Mouse (Mus musculus) layer of hippocampus, adult 18-20 months (tissue): Measurements from ENCODE around the gene Gm5447. TPM values are rescaled to one million over a fixed set of nuclear protein-coding genes. Genes with fewer than 3 reads are reported as not detected.
A peak's percentile ranks its signal among the peaks of the same experiment; 100 is the strongest.

Experiments
- DNase-seq, 2 experiments: peaks; one replicate each; pipeline ENCODE4 v3.0.0; 2022; ENCODE audit warnings: low spot score in 2 of 2
- long read RNA-seq: library from polyadenylated mRNA; stranded (forward); transcript quantifications from one replicate; pipeline ENCODE4 v2.0.0, GENCODE M21; 2021
- total RNA-seq, 2 experiments: library from RNA; stranded (reverse); gene quantifications; 2 replicates each; pipeline ENCODE4 v1.2.3; 2021

The Gm5447 gene
- not detected for total RNA-seq
- long read RNA-seq: 0 reads

DNA sequence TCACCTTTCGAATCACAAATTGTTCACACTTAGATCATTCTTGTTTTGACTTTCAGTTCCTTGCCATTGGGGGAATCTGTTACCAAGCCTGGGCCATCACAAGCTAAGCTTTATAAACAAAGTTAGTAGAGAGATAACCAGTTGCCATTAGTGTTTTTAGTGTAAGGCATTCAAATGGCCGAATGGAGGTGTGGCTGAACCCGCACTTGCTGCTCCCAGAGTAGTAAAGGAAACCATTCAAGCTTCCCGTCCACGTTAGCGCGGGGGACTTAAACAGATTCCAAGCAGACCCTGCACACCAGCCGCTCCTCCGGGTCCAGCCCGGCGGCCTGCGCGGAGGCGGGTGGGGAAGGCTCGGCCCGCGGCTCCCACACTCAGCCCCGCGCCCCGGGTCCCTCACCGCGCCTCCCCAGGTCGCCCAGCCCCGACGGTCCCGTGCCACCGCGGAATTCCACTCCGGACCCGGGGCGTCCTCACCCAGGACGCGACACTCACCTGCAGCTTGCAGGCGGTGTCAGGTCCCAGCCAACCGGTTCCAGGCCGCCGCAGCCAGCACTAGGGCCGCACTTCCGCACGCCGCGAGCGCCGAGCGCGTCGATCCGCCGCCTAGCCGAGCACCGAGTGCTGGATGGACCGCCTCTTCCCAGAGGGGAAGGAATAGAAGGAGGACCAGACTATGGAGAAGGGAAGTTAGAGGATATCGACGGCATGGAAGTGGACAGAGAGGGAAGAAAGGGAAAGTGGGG lies at the start of gene Gm5447, which contains the start of gene Exoc2:
Gene Gm5447 (plus strand): TSS at position 704 of the 746 bp plus-strand sequence.
Gene Exoc2 (minus strand): TSS at position 593 of the 746 bp plus-strand sequence.
- peak; percentile 77 to 83 for DNase-seq

DNA sequence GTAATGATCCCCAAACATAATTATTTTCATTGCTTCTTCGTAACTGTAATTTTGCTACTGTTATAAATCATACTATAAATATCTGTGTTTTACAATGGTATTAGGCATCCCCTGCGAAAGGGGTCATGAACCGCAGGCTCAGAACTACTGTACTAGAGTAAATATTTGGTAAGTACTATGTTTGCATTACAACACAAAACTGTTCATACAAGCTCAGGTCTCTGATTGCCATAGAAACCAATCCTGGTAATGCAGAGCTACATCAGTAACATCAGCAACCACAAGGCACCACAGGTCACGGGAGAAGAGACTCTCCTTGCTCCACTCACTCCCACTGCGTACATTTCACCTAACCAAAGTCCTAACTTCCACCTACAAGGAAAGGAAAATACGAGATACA lies 49.7 kb upstream of the Gm5447 start:
- no peak for DNase-seq

DNA sequence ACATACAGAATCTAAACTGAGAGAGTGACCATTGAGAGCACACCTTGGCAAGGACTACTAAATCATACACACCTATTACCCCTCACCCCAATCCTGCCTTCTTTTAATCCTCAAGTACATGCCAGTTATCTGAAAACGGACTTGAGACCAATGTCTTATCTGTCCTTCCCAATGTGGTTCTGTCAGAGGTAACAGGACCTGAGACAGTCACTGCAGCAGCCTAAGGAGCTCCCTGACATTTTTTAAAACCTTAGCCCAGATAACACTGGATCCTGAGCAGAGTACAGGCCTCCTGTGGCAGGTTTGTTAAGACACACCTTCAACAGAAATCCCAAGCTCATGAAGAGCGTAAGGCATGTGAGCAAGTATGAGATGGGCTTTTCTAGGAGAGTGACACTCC lies 44.9 kb upstream of the Gm5447 start:
- no peak for DNase-seq

DNA sequence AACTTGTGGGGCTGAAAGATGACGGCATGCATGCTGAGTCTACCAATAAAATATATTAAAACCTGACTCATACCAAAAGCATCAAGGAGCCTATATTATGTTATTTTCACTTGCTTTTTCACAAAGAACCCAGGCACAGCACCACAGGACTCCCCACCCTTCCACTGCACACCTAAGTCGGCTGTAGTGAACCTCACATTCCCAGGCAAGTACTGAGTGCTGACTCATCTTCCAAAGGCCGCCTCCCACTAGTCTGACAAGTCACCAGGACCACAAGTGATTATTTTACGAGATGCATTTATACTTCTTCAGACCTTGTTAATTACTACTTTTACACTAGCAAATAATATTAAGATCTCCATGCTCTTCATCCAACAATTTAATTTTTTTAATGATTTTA lies 42.4 kb upstream of the Gm5447 start:
- DNase-seq: no peak

DNA sequence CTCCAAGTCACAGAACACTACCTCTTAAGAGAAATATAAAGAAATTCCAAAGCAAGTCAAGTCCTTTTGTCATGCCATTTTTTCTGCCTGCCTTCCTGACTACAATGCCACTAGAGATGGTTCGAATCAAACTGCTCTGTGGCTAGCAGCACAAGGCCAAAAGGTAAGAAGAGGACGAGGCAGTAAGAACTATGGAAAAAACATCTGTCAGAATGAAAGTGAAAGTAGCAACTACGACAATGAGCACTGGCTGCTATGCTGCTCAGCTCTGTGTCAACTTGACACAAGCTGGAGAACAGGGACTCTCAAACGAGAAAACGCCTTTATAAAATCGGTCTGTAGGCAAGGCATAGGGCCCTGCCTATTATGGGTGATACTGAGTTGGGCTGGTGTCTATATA lies 41.0 kb upstream of the Gm5447 start:
- no peak for DNase-seq

GRCm38 (mm10) chr13:30945788-30946187 lies 28.2 kb upstream of the Gm5447 start:
- no peak for DNase-seq

DNA sequence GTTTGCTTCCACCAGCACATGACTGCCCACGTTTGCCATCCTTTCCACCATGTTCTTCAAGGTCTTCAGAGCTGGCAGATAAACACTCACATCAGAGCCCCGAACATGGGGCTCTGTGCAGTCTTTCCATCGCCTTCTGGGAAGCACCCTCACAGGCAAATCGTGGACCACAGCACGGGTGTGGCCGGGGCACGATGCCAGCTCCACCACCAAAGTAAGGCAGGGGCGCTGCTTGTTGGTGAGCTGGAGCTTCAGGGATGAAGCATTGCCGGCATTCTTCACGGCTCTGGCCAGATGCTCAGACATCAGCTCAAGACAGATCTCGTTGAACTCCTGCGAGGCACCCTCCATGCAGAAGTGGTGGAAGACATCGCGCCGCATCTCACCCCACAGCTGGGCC lies 26.9 kb upstream of the Gm5447 start:
- no peak for DNase-seq

GRCm38 (mm10) chr13:30947540-30947939 lies 26.5 kb upstream of the Gm5447 start, which contains the start of gene Hus1b:
TSS of gene Hus1b (minus strand) at chr13:30947759.
- no peak for DNase-seq

- no peak for DNase-seq
These were observed 24.8 kb upstream of the Gm5447 start for GRCm38 (mm10) chr13:30949181-30949580.

DNA sequence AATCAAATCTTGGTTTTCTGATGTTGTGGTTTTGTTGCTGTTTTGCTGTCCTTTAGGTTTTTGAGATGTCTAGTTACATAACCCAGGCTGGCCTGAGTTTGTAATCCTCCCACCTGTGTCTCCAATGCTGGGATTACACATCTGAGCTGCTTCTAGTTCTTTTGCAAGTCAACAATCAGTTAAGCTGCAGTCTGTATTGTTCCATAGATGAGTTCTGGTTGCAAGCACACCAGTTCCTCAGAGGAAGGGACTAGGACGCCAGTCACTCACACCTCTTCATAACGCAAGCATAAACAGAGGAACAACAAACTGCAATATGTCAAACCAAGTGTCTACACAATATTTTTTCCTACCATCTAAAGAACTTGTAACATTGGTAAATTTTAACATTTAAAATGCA lies 22.0 kb upstream of the Gm5447 start:
- DNase-seq: no peak

- no peak for DNase-seq
These were observed 20.4 kb upstream of the Gm5447 start for GRCm38 (mm10) chr13:30953580-30953979.

- no peak for DNase-seq
These were observed 13.3 kb upstream of the Gm5447 start for GRCm38 (mm10) chr13:30960714-30961113.

DNA sequence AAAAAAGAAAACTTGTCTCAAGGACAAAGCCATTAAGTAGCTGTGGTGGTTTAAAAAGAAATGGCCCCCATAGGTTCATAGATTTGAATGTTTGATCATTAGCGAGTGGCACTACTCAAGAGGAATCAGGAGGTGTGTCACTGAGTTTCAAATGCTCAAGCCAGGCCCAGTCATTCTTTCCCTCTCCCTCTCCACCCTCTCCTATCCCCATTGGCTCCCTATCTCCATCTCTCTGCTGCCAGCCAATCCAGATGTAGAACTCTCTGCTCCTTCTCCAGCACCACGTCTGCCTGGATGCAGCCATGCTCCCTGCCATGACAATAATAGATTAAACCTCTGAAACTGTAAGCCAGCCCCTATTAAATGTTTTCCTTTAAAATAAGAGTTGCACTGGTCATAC lies 12.1 kb upstream of the Gm5447 start:
- no peak for DNase-seq

DNA sequence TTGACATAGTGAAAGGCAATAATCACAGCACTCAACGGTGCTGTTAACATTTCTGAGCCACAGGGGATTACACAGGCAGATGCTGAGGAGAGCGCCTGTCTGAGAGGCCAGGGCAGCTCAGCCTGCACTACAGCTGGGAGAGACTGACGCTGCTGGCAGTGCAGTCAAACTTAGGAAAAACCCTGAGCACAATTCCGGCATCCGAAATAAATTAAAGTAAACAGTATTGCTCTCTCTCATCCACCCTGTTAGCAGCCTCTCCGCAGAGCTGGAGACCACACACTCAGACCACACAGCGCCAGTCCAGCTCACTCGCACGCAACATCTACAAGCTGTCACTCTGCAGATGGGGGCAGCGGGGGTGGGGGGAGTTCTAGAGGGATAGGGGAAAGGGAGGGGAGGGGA lies 7.5 kb upstream of the Gm5447 start:
- no peak for DNase-seq

- DNase-seq: no peak
These were observed 5.7 kb upstream of the Gm5447 start for GRCm38 (mm10) chr13:30968311-30968710.

DNA sequence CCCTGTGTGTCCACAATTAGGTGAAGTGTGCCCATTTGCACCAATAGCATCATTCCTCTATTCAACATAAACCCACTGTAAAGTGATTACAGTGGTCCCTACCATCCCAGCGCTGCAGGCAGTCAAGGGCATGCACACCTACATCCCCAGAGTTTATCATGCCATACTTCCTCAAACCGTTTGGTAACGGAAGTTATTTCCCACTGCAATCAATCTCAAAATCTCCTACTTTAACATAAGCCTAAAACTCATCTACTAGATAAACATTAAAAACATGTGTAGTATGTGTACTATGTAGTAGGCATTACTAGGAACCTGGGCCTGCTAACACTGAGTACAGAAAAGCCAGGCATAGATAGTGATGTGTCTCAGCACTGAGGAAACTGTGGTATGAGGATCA lies 3.0 kb upstream of the Gm5447 start:
- DNase-seq: no peak

GRCm38 (mm10) chr13:30972102-30972501 lies 1.9 kb upstream of the Gm5447 start:
- DNase-seq: no peak

- DNase-seq: no peak
These were observed 235 bp downstream of the Gm5447 start for GRCm38 (mm10) chr13:30974247-30974630.

DNA sequence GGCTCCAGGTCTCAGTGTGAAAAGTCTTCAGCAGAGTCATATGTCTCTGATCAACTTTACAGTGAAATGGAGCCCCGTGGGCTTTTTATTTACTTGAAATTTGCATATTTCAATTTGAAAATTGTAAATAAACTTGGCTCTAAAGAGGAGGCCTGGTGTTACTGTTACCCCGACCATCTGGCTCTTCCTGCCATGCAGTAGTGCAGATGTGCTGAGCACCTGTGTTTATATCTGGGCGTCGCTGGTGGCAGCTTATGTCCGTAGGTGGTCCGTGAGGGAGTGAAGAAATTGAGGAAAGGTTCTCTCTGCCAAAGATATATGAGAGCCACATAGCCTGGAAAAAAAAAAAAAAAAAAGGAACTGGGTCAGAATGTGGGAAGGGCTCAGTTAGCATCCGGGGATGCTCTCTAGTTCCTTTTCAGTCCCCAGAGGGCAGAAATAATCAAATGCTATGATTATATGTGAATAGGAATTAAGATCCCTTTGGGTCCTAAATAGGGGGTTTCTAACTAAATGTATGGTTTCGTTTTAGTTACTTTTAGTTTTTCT lies 2.6 kb downstream of the Gm5447 start:
- no peak for DNase-seq

GRCm38 (mm10) chr13:30978224-30978623 lies 4.2 kb downstream of the Gm5447 start:
- peak in 1 of 2 experiments; percentile 22 for DNase-seq

DNA sequence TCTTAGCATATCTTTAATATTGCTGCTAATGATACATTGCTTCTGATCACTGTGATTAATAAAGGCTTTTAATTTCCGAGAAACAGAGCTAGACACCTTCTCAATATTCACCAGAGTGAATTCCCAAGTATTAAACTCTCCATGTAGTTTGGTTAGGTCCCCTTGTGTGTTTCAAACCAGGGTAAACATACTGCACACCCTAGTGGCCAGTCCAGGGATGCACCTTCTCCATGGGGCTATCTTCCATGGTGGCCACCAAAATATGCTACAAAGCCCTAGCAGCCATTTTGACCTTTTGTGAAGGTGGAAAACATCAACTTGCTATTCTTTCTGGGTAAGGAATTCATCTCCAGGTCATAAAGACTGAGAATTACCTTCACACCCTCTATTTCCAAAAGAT lies 7.7 kb downstream of the Gm5447 start:
- peak in 1 of 2 experiments; percentile 25 for DNase-seq

GRCm38 (mm10) chr13:30985275-30985597 lies 11.2 kb downstream of the Gm5447 start:
- no peak for DNase-seq
